In the genomic region with DNA sequence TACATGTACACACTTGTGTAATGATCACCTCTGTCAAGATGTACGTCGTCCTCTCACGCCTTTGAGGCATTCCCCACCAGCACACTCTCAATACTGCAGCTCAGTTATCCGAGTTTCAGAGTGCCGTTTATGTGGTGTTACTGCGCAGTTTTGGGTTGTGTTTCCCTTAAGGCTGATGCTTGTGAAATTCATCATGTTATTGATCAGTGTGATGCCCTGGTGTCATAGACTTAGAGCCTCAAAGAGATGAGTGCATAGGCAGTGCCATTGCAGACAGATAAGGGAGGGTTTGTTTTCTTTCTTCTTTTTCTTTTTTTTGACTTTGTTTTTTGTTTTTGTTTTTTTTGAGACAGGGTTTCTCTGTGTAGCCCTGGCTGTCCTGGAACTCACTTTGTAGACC, we compare ENCODE assay signal across 46 mouse cellular contexts. TPM values are rescaled to one million over a fixed set of nuclear protein-coding genes. Genes with fewer than 3 reads are reported as not detected.
"Had no signal": no experiment of that assay in that cellular context is flagged by ENCODE, and none has a peak within 500 bp of the region (broad histone marks: within the 10 kb centered on the region; RNA-seq: fewer than 3 reads in every experiment).

No protein-coding gene starts in this region.

- H3K4me2 ChIP-seq: limb, embryonic 12.5 days; limb, embryonic 13.5 days; limb, embryonic 15.5 days; liver, embryonic 13.5 days; liver, embryonic 15.5 days; lung, embryonic 14.5 days; lung, embryonic 15.5 days; midbrain, embryonic 11.5 days; midbrain, embryonic 12.5 days; midbrain, embryonic 13.5 days; midbrain, embryonic 15.5 days; neural tube, embryonic 12.5 days had no signal

- H3K9ac ChIP-seq: limb, embryonic 12.5 days; limb, embryonic 13.5 days; limb, embryonic 15.5 days; liver, embryonic 13.5 days; liver, embryonic 14.5 days; liver, embryonic 15.5 days; lung, embryonic 14.5 days; lung, embryonic 15.5 days; midbrain, embryonic 12.5 days; midbrain, embryonic 13.5 days; midbrain, embryonic 15.5 days; neural tube, embryonic 12.5 days had no signal

- DNase-seq: left cerebral cortex, postnatal 4 days; liver; liver, embryonic 13.5 days; lung, adult 18-20 months; lung, adult 2 months; lung, embryonic 14.5 days; lung, postnatal 10 days; lung, postnatal 14 days; lung, postnatal 36 days; lung, postnatal 4 days; midbrain, embryonic 14.5 days had no signal

- H3K4me1 ChIP-seq: limb, embryonic 10.5 days; limb, embryonic 12.5 days; limb, embryonic 13.5 days; limb, embryonic 15.5 days; liver, embryonic 13.5 days; liver, embryonic 15.5 days; lung, embryonic 15.5 days; midbrain, embryonic 12.5 days; midbrain, embryonic 13.5 days; midbrain, embryonic 15.5 days; neural tube, embryonic 12.5 days had no signal

- H3K27me3 ChIP-seq: limb, embryonic 12.5 days; limb, embryonic 13.5 days; limb, embryonic 15.5 days; liver, embryonic 13.5 days; liver, embryonic 15.5 days; lung, embryonic 15.5 days; megakaryocyte, embryonic 14.5 days; midbrain, embryonic 12.5 days; midbrain, embryonic 13.5 days; midbrain, embryonic 15.5 days; neural tube, embryonic 12.5 days had no signal

- H3K27ac ChIP-seq: left cerebral cortex, adult 2 months; limb, embryonic 10.5 days; limb, embryonic 12.5 days; limb, embryonic 13.5 days; limb, embryonic 15.5 days; liver, embryonic 13.5 days; liver, embryonic 14.5 days; liver, embryonic 15.5 days; lung, embryonic 15.5 days; macrophage; midbrain, embryonic 10.5 days; midbrain, embryonic 12.5 days; midbrain, embryonic 13.5 days; midbrain, embryonic 15.5 days; neural tube, embryonic 12.5 days had no signal

- ATAC-seq: lung, postnatal 0 days; midbrain, embryonic 13.5 days; midbrain, embryonic 15.5 days; midbrain, embryonic 16.5 days had no signal

- H3K36me3 ChIP-seq: limb, embryonic 15.5 days; midbrain, embryonic 12.5 days; midbrain, embryonic 13.5 days; midbrain, embryonic 15.5 days; neural tube, embryonic 12.5 days had no signal

- H3K4me3 ChIP-seq: left cerebral cortex, adult 2 months; limb, embryonic 10.5 days; limb, embryonic 12.5 days; limb, embryonic 13.5 days; limb, embryonic 15.5 days; liver, embryonic 13.5 days; liver, embryonic 15.5 days; lung, embryonic 15.5 days; megakaryocyte, embryonic 14.5 days; midbrain, embryonic 10.5 days; midbrain, embryonic 12.5 days; midbrain, embryonic 13.5 days; midbrain, embryonic 15.5 days; myocyte; neural tube, embryonic 12.5 days had no signal

- H3K9me3 ChIP-seq: limb, embryonic 10.5 days; limb, embryonic 12.5 days; limb, embryonic 13.5 days; limb, embryonic 15.5 days; liver, embryonic 13.5 days; liver, embryonic 15.5 days; lung, embryonic 15.5 days; megakaryocyte, embryonic 14.5 days; midbrain, embryonic 10.5 days; midbrain, embryonic 12.5 days; midbrain, embryonic 13.5 days; midbrain, embryonic 15.5 days; neural tube, embryonic 12.5 days had no signal

RNA-seq across cellular contexts. Expression of gene Gm11437, which starts 43.6 kb away (rescaled TPM):
- total RNA-seq: left cerebral cortex, adult 18-20 months; left cerebral cortex, adult 2 months; left cerebral cortex, adult 8-10 months; left cerebral cortex, postnatal 10 days; left cerebral cortex, postnatal 14 days; left cerebral cortex, postnatal 25 days; left cerebral cortex, postnatal 36 days; left cerebral cortex, postnatal 4 days; megakaryocyte progenitor cell, adult 5-6 weeks; megakaryocyte, adult 5-6 weeks; megakaryocyte-erythroid progenitor cell, adult 5-6 weeks; midbrain, postnatal 0 days; monocyte, adult 5-6 weeks had no signal
- polyA plus RNA-seq: limb, embryonic 10.5 days; limb, embryonic 11.5 days; limb, embryonic 12.5 days; limb, embryonic 13.5 days; limb, embryonic 14.5 days; limb, embryonic 15.5 days; liver, embryonic 13.5 days; liver, embryonic 14.5 days; liver, embryonic 15.5 days; liver, embryonic 16.5 days; lung, adult 2 months; lung, embryonic 14.5 days; lung, embryonic 16.5 days; lung, postnatal 0 days; macrophage; midbrain, embryonic 10.5 days; midbrain, embryonic 11.5 days; midbrain, embryonic 12.5 days; myocyte; neural tube, embryonic 11.5 days; neural tube, embryonic 12.5 days had no signal
